Mouse (Mus musculus) thymus, postnatal 0 days (tissue): Measurements from ENCODE around the gene Eif3c. TPM values are rescaled to one million over a fixed set of nuclear protein-coding genes. Genes with fewer than 3 reads are reported as not detected.
A peak's percentile ranks its signal among the peaks of the same experiment; 100 is the strongest.

Experiments
- DNase-seq: peaks from one replicate; pipeline ENCODE4 v3.0.0-alpha.2; 2015; ENCODE audit warnings: low spot score
- polyA plus RNA-seq: library from polyadenylated mRNA; unstranded; fragments of >200 nt; fragmentation: Nextera tagmentation; extraction: Ambion mirVana; gene quantifications from 2 replicates; pipeline ENCODE4 v1.2.1, GENCODE M21; 2015

The Eif3c gene
- polyA plus RNA-seq, 1 experiment from 2014 or later: 246 TPM

- peak; percentile 42 for DNase-seq
Measured at GRCm38 (mm10) chr7:126554796-126555195, 11.4 kb downstream of the Eif3c start.

GRCm38 (mm10) chr7:126545631-126546030 is 20.6 kb downstream of the Eif3c start:
- DNase-seq: no peak

- DNase-seq: no peak
Measured at GRCm38 (mm10) chr7:126541661-126542060, 24.6 kb downstream of the Eif3c start.

- DNase-seq: peak; percentile 64
Measured at GRCm38 (mm10) chr7:126537820-126538585, 28.2 kb downstream of the Eif3c start.

GRCm38 (mm10) chr7:126536466-126536865 is 29.7 kb downstream of the Eif3c start:
- DNase-seq: no peak

- DNase-seq: peak; percentile 9
Measured at GRCm38 (mm10) chr7:126535766-126536165, 30.4 kb downstream of the Eif3c start.

- DNase-seq: no peak
Measured at GRCm38 (mm10) chr7:126533434-126533833, 32.8 kb downstream of the Eif3c start.

- peak; percentile 63 for DNase-seq
Measured at GRCm38 (mm10) chr7:126528166-126528577, 38.0 kb downstream of the Eif3c start.

- DNase-seq: no peak
Measured at GRCm38 (mm10) chr7:126523316-126523715, 42.9 kb downstream of the Eif3c start.

GRCm38 (mm10) chr7:126519513-126519912 is 46.7 kb downstream of the Eif3c start:
- DNase-seq: no peak

- no peak for DNase-seq
Measured at GRCm38 (mm10) chr7:126518261-126518941, 47.8 kb downstream of the Eif3c start.

GRCm38 (mm10) chr7:126511287-126511686 is 54.9 kb downstream of the Eif3c start:
- no peak for DNase-seq

- no peak for DNase-seq
Measured at GRCm38 (mm10) chr7:126507126-126507778, 59.0 kb downstream of the Eif3c start.

- no peak for DNase-seq
Measured at GRCm38 (mm10) chr7:126504913-126505312, 61.3 kb downstream of the Eif3c start.

- DNase-seq: peak; percentile 100
Measured at GRCm38 (mm10) chr7:126503273-126503878, 62.8 kb downstream of the Eif3c start, which contains the start of gene Atxn2l. Gene Atxn2l, minus strand, starts transcription at chr7:126503437.

GRCm38 (mm10) chr7:126502751-126503150 is 63.5 kb downstream of the Eif3c start:
- no peak for DNase-seq

- DNase-seq: peak; percentile 94
Measured at GRCm38 (mm10) chr7:126502023-126502741, 64.0 kb downstream of the Eif3c start.

- no peak for DNase-seq
Measured at GRCm38 (mm10) chr7:126501684-126502022, 64.6 kb downstream of the Eif3c start.

GRCm38 (mm10) chr7:126499416-126499815 is 66.8 kb downstream of the Eif3c start:
- no peak for DNase-seq

- DNase-seq: no peak
Measured at GRCm38 (mm10) chr7:126497966-126498365, 68.2 kb downstream of the Eif3c start.

- no peak for DNase-seq
Measured at GRCm38 (mm10) chr7:126496475-126496874, 69.7 kb downstream of the Eif3c start.
